Mouse (Mus musculus): ENCODE data around the gene Serpini1. TPM values are rescaled to one million over a fixed set of nuclear protein-coding genes. Genes with fewer than 3 reads are reported as not detected.
A peak's percentile ranks its signal among the peaks of the same experiment; 100 is the strongest.
"Not testable (repeated sequence)": the region's sequence is repeated elsewhere in the genome, so short reads cannot be mapped to it uniquely, and the experiment has no call there.

Serpini1 gene
- total RNA-seq, 2 experiments from 2014 or later = 116 to 118 TPM

GRCm38 (mm10) chr3:75633221-75633620, 75.9 kb downstream of the Serpini1 start:
- intact Hi-C loops (cut with DNase I) = no loop called here

GRCm38 (mm10) chr3:75633635-75634034, 76.3 kb downstream of the Serpini1 start:
- intact Hi-C loops (cut with DNase I) = no loop called here
- peak; percentile 29 for DNase-seq

More at GRCm38 (mm10) chr3:75633221-75633620, 75.9 kb downstream of the Serpini1 start:
- DNase-seq = no peak

GRCm38 (mm10) chr3:75635648-75636047, 78.3 kb downstream of the Serpini1 start:
- intact Hi-C loops (cut with DNase I) = no loop called here
- DNase-seq = peak; percentile 41

- DNase-seq = no peak
- intact Hi-C loops (cut with DNase I) = no loop called here
Measured at GRCm38 (mm10) chr3:75639546-75639945, 82.2 kb downstream of the Serpini1 start.

DNA sequence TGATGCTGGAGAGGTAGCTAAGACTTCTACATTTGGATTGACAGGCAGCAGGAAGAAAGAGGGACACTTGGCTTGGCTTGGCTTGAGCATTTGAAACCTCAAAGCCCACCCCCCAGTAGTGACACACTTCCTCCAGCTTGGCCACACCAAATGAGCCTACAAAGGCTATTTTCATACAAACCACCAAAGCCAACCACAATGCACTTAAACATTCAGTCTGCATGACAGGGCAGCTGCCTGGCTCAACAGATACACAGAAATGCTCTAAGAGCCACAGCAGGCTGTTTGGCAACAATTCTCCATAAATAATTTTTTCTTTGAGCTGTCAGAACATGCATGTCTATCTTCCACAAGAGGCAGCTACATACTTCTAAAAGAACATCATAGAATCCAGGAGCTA, 90.2 kb downstream of the Serpini1 start:
- no peak for DNase-seq
- intact Hi-C loops (cut with DNase I) = no loop called here

GRCm38 (mm10) chr3:75648226-75648625, 90.9 kb downstream of the Serpini1 start:
- intact Hi-C loops (cut with DNase I) = no loop called here
- DNase-seq = no peak

GRCm38 (mm10) chr3:75650416-75651154, 93.2 kb downstream of the Serpini1 start:
- intact Hi-C loops (cut with DNase I); DNase-seq: not testable (repeated sequence)

GRCm38 (mm10) chr3:75651603-75652115, 94.3 kb downstream of the Serpini1 start:
- intact Hi-C loops (cut with DNase I) = no loop called here

GRCm38 (mm10) chr3:75653901-75654300, 96.6 kb downstream of the Serpini1 start:
- DNase-seq; intact Hi-C loops (cut with DNase I): not testable (repeated sequence)

More at GRCm38 (mm10) chr3:75651603-75652115, 94.3 kb downstream of the Serpini1 start:
- DNase-seq = no peak

DNA sequence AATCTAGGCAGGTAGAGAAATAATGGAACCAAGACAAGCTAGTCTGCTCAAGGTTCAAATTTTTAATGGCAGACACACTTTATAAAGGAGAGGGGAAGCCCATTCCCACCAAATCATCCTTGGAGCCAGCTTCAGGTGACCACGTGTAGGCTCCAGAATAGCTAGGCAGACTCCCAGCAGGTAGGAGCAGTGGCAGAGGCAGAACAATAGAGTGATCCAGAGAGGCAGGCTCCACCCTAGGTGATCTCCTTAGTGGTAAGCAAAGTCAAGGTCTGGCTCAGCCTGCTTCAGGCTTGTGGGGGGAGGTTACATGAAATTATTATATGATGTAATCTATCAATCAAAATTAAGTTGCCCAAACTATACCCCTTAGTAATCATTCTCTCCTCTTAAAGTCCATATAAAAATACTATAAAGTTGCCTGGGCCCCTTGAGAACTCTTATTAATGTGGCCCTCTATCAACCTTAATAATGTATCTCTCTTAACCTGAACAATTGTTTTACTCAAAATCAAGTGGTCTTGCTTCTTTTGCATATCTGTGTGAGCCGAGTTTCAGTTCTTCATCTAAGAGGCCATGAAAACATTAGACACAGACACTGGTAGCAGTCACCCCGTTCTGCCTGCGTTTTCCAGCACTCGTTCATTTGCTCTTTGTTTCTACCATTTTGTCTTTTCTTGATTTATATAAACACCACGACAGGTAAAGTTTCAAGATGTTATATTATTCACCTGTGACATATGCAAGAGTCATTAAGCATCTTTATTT, 98.4 kb downstream of the Serpini1 start:
- no peak for DNase-seq
- intact Hi-C loops (cut with DNase I) = no loop called here

DNA sequence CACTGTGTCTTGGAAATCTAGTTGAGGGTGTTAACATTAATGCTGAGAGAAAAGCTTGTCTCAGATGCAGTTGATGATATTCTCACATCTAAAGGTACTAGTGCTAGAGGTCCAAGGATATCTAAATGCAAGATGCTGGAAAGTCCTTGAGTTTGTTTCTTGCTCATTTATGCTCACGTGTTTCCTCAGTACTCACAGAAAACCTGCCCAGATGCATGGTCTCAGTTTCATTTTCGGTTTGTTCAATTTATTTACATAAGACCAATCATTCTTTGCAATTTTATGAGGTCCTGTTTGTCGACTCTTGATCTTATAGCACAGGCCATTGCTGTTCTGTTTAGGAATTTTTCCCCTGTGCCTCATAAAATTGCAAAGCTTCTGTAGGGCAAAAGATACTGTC, 109.6 kb downstream of the Serpini1 start:
- intact Hi-C loops (cut with DNase I) = no loop called here
- no peak for DNase-seq

DNA sequence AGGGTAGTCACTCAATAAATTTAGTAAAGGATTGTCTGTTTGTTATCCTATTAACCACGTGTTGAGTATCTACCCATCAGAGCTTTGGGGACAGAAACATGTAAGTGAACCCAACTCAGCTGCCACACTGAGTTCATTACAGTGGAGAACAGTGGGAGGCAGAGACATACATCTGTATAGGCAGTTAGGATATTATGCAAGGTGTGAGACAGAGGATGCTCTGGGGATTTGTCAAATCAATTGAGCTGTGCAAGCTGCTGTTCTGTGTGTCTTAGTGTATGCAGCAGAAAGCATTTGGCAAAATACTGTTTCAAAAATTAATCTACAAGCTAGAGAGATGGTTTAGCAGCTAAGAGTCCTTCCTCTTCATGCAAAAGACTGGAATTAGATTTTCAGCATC, 113.1 kb downstream of the Serpini1 start:
- intact Hi-C loops (cut with DNase I) = no loop called here
- no peak for DNase-seq

DNA sequence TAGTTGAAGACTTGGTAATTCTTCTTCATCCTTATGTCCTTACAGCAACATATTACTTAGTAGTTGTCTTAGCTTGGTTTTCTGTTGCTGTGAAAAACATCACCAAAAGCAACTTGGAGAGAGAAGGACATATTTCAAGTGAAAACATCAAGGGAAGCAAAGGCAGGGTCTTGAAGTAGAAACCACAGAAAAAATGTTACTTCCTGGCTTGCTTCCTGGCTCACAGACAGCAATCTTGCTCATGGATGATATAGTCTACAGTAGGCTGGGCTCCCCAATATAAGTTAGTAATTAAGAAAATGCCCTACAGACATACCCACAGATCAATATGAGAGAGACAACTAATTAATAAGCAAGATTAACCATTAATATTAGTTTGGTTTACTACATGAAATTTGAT, 125.5 kb downstream of the Serpini1 start:
- intact Hi-C loops (cut with DNase I) = no loop called here
- no peak for DNase-seq

GRCm38 (mm10) chr3:75686775-75687174, 129.4 kb downstream of the Serpini1 start:
- intact Hi-C loops (cut with DNase I) = no loop called here
- no peak for DNase-seq

- intact Hi-C loops (cut with DNase I) = no loop called here
- no peak for DNase-seq
Measured at GRCm38 (mm10) chr3:75687187-75687825, 130.0 kb downstream of the Serpini1 start.

DNA sequence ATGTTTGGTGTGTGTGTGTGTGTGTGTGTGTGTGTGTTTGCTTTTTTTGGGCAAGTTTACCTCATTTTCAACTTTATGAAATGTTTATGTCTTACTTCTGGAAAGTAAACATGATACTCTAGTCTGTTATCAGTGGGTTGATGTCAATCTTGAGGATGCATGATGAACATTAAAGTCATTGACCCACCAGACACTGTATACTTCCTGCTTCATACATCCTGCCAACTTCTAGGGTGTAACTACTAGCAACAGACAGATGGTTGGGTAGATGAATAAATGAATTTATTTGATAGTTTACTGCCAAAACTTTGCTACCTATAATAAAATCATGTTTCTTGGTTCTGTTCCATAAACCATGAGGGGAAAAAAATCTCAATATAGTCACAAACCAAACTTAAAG, 133.0 kb downstream of the Serpini1 start:
- no peak for DNase-seq
- intact Hi-C loops (cut with DNase I) = no loop called here

DNA sequence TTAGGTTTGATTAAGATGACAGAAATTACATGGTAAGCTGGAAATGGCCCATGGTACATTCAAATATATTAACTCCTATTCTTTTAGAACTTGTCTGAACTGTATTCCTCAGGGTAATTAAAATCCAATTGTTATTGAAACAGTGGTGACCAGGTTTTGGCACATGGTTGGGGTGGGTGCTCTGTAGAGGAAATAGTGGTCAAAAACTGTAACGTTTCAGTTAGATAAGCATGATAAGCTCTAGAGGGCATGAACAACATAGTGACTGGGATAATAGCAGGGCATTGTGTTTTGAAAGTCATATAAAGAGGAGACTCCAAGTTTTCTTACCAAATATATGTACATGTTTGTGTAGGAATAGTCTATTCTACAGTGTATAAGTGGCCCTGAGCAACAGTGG, 134.7 kb downstream of the Serpini1 start:
- DNase-seq = no peak
- intact Hi-C loops (cut with DNase I) = no loop called here

Data from left cerebral cortex, postnatal 4 days (tissue).